Comparison of ENCODE assay signal across 10 mouse cellular contexts in genomic region chr11:114823199-114823725, GRCm38 (mm10). TPM values are rescaled to one million over a fixed set of nuclear protein-coding genes. Genes with fewer than 3 reads are reported as not detected.
A peak's percentile ranks its signal among the peaks of the same experiment; 100 is the strongest.
DNase-seq lines count a peak whose midpoint lies in the region; ATAC-seq lines count a peak whose summit lies in the region.
"Had no signal": no experiment of that assay in that cellular context is flagged by ENCODE, and none has a peak within 500 bp of the region (broad histone marks: within the 10 kb centered on the region; RNA-seq: fewer than 3 reads in every experiment).

No protein-coding gene starts in this region.

- H3K36me3 ChIP-seq in heart, embryonic 16.5 days (ENCODE audit: control insufficient read depth, insufficient read depth), result no peaks in the 10 kb centered on the region
- no peaks in the 10 kb centered on the region for H3K36me3 ChIP-seq in forebrain, embryonic 11.5 days (ENCODE audit: control insufficient read depth, insufficient read depth, low read length)

- no peak; the same call in 1 of the 2 replicates for ATAC-seq in heart, embryonic 16.5 days (replicated peaks; ENCODE audit: extremely low read depth, insufficient read depth, low FRiP score)
- no peak for ATAC-seq in forebrain, embryonic 11.5 days (replicated peaks; ENCODE audit: low FRiP score)

- peak overlapping the region; percentile 4; the same call in 1 of the 2 replicates for H3K4me2 ChIP-seq in heart, embryonic 16.5 days (ENCODE audit: low read depth, low read length)
- H3K4me2 ChIP-seq in forebrain, embryonic 11.5 days (ENCODE audit: low read depth, low read length, severe bottlenecking), result no peak overlapping the region

- peaks cover 9% of the 10 kb centered on the region; the same call in 1 of the 2 replicates for H3K4me1 ChIP-seq in heart, embryonic 16.5 days (ENCODE audit: control insufficient read depth, insufficient read depth, low read length)
- H3K4me1 ChIP-seq in forebrain, embryonic 11.5 days (replicated peaks; ENCODE audit: control insufficient read depth, insufficient read depth, low read length), result peaks cover 12% of the 10 kb centered on the region

- 0 out of 2 replicates have a peak overlapping the region, but pooled peaks have one; percentile 1 for H3K27ac ChIP-seq in heart, embryonic 16.5 days (ENCODE audit: low read length)
- no peak overlapping the region for H3K27ac ChIP-seq in forebrain, embryonic 11.5 days (ENCODE audit: low read depth, low read length)
- H3K27ac ChIP-seq: liver, embryonic 14.5 days had no signal

- DNase-seq in heart, postnatal 36 days, result no peak
- peak; percentile 16 for DNase-seq in Muller cell, postnatal 12 days (ENCODE audit: inconsistent ontology term)
- no peak for DNase-seq in forebrain, embryonic 11.5 days (ENCODE audit: low spot score)
- DNase-seq in mesoderm, embryonic 11.5 days (ENCODE audit: low read depth, low spot score), result peak; percentile 65
- DNase-seq in adipocyte (ENCODE audit: low spot score), result no peak
- no peak for DNase-seq in adrenal gland, postnatal 14 days
- DNase-seq in left cerebral cortex, postnatal 25 days (ENCODE audit: low spot score in 2 of 2), result no peak

- intact Hi-C loops in heart, postnatal 36 days (cut with DNase I), result no loop called here
- intact Hi-C loops in left cerebral cortex, postnatal 25 days (cut with DNase I), result no loop called here

- H3K4me3 ChIP-seq in heart, embryonic 16.5 days (ENCODE audit: low read length), result no peak overlapping the region
- no peak overlapping the region for H3K4me3 ChIP-seq in forebrain, embryonic 11.5 days (ENCODE audit: low read depth, low read length)

- no peaks in the 10 kb centered on the region for H3K27me3 ChIP-seq in heart, embryonic 16.5 days (ENCODE audit: control insufficient read depth, insufficient read depth, low read length)
- H3K27me3 ChIP-seq in forebrain, embryonic 11.5 days (ENCODE audit: control insufficient read depth, insufficient read depth, low read length), result no peaks in the 10 kb centered on the region

- H3K9ac ChIP-seq in heart, embryonic 16.5 days (ENCODE audit: low read length), result no peak overlapping the region
- H3K9ac ChIP-seq in forebrain, embryonic 11.5 days (ENCODE audit: low read length), result peak overlapping the region; percentile 4; the same call in 1 of the 2 replicates
- H3K9ac ChIP-seq: liver, embryonic 14.5 days had no signal

- WGBS in heart, embryonic 16.5 days, result 13% methylated on average over 11 of the region's 11 CpGs
- WGBS in forebrain, embryonic 11.5 days, result 2% methylated on average over 11 of the region's 11 CpGs

- no peaks in the 10 kb centered on the region for H3K9me3 ChIP-seq in heart, embryonic 16.5 days (replicated peaks; ENCODE audit: control insufficient read depth, low read length)
- no peaks in the 10 kb centered on the region for H3K9me3 ChIP-seq in forebrain, embryonic 11.5 days (ENCODE audit: control insufficient read depth, low read length)

RNA-seq across cellular contexts. Expression of gene Gpr142, which starts 24.5 kb away (rescaled TPM):
- not detected in 2 replicates for polyA plus RNA-seq in heart, embryonic 16.5 days (2015; fragmentation: Nextera tagmentation; extraction: Ambion mirVana)
- total RNA-seq in heart, postnatal 36 days (2021), result not detected
- not detected in 2 replicates for polyA plus RNA-seq in forebrain, embryonic 11.5 days (2014; fragmentation: Nextera tagmentation; extraction: Ambion mirVana)
- not detected in 2 replicates for total RNA-seq in adrenal gland, postnatal 14 days (2021)
- not detected for total RNA-seq in left cerebral cortex, postnatal 25 days (2021)
- total RNA-seq: gastrocnemius, adult 8-10 months had no signal
- polyA plus RNA-seq: liver, embryonic 14.5 days had no signal

RNA-seq across cellular contexts. Expression of gene Btbd17, which starts 27.5 kb away (rescaled TPM):
- polyA plus RNA-seq in heart, embryonic 16.5 days (2015; fragmentation: Nextera tagmentation; extraction: Ambion mirVana), result not detected in 2 replicates
- not detected for total RNA-seq in heart, postnatal 36 days (2021)
- 42.2 and 47.3 TPM in 2 replicates for polyA plus RNA-seq in forebrain, embryonic 11.5 days (2014; fragmentation: Nextera tagmentation; extraction: Ambion mirVana)
- total RNA-seq in adrenal gland, postnatal 14 days (2021), result not detected in 2 replicates
- total RNA-seq in left cerebral cortex, postnatal 25 days (2021), result 10 to 100 TPM; 35.6 to 39.8 TPM
- total RNA-seq: gastrocnemius, adult 8-10 months had no signal
- polyA plus RNA-seq: liver, embryonic 14.5 days had no signal

RNA-seq across cellular contexts. Expression of gene Gprc5c, which starts 27.7 kb away (rescaled TPM):
- polyA plus RNA-seq in heart, embryonic 16.5 days (2015; fragmentation: Nextera tagmentation; extraction: Ambion mirVana), result 14.5 and 15.4 TPM in 2 replicates
- total RNA-seq in heart, postnatal 36 days (2021), result 10 to 100 TPM; 10.2 to 11.2 TPM
- polyA plus RNA-seq in forebrain, embryonic 11.5 days (2014; fragmentation: Nextera tagmentation; extraction: Ambion mirVana), result 14.1 and 14.4 TPM in 2 replicates
- total RNA-seq in adrenal gland, postnatal 14 days (2021), result 16.6 and 18.6 TPM in 2 replicates
- total RNA-seq in left cerebral cortex, postnatal 25 days (2021), result 1 to 10 TPM; 4.2 to 6.4 TPM

RNA-seq across cellular contexts. Expression of gene Kif19a, which starts 58.1 kb away (rescaled TPM):
- 0.16 and 0.25 TPM in 2 replicates for polyA plus RNA-seq in heart, embryonic 16.5 days (2015; fragmentation: Nextera tagmentation; extraction: Ambion mirVana)
- total RNA-seq in heart, postnatal 36 days (2021), result under 1 TPM in 1 of 2 experiments, not detected in 1; 0.35 TPM
- polyA plus RNA-seq in forebrain, embryonic 11.5 days (2014; fragmentation: Nextera tagmentation; extraction: Ambion mirVana), result 0.83 and 1.2 TPM in 2 replicates
- 0.41 and 0.56 TPM in 2 replicates for total RNA-seq in adrenal gland, postnatal 14 days (2021)
- 1 to 10 TPM; 4.8 to 5.3 TPM for total RNA-seq in left cerebral cortex, postnatal 25 days (2021)

Comparison
In these comparisons a context has a peak if more than half of its experiments do, and no peak if none do; other contexts are left out.
1. DNase-seq: peak in Muller cell, postnatal 12 days (single experiment) and mesoderm, embryonic 11.5 days (single experiment); none in heart, postnatal 36 days (0 of 2), forebrain, embryonic 11.5 days (single experiment), adipocyte (single experiment), adrenal gland, postnatal 14 days (single experiment) and left cerebral cortex, postnatal 25 days (0 of 2).
2. RNA of gene Btbd17, which starts 27.5 kb away (total RNA-seq): 35.6 to 39.8 TPM in left cerebral cortex, postnatal 25 days; not detected in heart, postnatal 36 days and not detected in adrenal gland, postnatal 14 days; every median in the first group is over 10 times any median in the second.